Mouse (Mus musculus) liver, adult 2 months (tissue): Measurements from ENCODE around the gene Bcan. TPM values are rescaled to one million over a fixed set of nuclear protein-coding genes. Genes with fewer than 3 reads are reported as not detected.

Experiments used
- DNase-seq: peaks from one replicate; pipeline ENCODE4 v3.0.0-alpha.2; 2011; ENCODE audit warnings: low read depth, low spot score; ENCODE audit errors: extremely low read depth
- H3K27ac ChIP-seq: fragments of 200-500 bp; replicated peaks from 2 replicates; pipeline ENCODE4 v1.5.1; 2012; ENCODE audit warnings: low read depth, mild to moderate bottlenecking, control low read depth, inconsistent platforms, low read length; ENCODE audit not compliant: insufficient read depth
- H3K27me3 ChIP-seq: fragments of 200-500 bp; 2 replicates; pipeline ENCODE4 v1.6.1; 2012; ENCODE audit warnings: mild to moderate bottlenecking, moderate library complexity, low read length, inconsistent platforms; ENCODE audit not compliant: control insufficient read depth, insufficient read depth
- H3K36me3 ChIP-seq: fragments of 200-500 bp; 2 replicates; pipeline ENCODE4 v1.6.1; 2012; ENCODE audit warnings: low read length, inconsistent platforms; ENCODE audit not compliant: control insufficient read depth, insufficient read depth
- H3K4me1 ChIP-seq: fragments of 200-500 bp; 2 replicates; pipeline ENCODE4 v1.6.1; 2011; ENCODE audit warnings: low read length; ENCODE audit not compliant: control insufficient read depth, insufficient read depth
- H3K4me3 ChIP-seq: fragments of 200-500 bp; 2 replicates; pipeline ENCODE4 v1.5.1; 2011; ENCODE audit warnings: low read depth, mild to moderate bottlenecking, control low read depth, low read length, moderate library complexity; ENCODE audit not compliant: insufficient read depth
- H3K79me2 ChIP-seq: fragments of 200-500 bp; 2 replicates; pipeline ENCODE4 v1.6.1; 2012; ENCODE audit warnings: inconsistent platforms, mild to moderate bottlenecking, low read length, moderate library complexity; ENCODE audit not compliant: control insufficient read depth, insufficient read depth
- H3K9ac ChIP-seq: fragments of 200-500 bp; 2 replicates; pipeline ENCODE4 v1.6.1; 2012; ENCODE audit warnings: low read depth, mild to moderate bottlenecking, control low read depth, inconsistent platforms, low read length
- CTCF ChIP-seq: fragments of 200-500 bp; IDR thresholded peaks from 2 replicates; pipeline ENCODE4 v1.5.1; 2011; ENCODE audit warnings: low read depth, low read length, control low read depth
- POLR2A ChIP-seq: fragments of 200-500 bp; IDR thresholded peaks from 2 replicates; pipeline ENCODE4 v1.6.1; 2011; ENCODE audit warnings: low read length, control low read depth; ENCODE audit not compliant: insufficient read depth; ENCODE audit errors: extremely low read depth
- WGBS: fragments of 180-500 bp; shearing (Covaris S2); methylation state at CpG from one replicate; pipeline ENCODE4 v1.1.7; 2018; 5-methylcytosine and 5-hydroxymethylcytosine counted together
- polyA plus RNA-seq: library from polyadenylated mRNA; depleted of rRNA; stranded (reverse); fragments of >200 nt; gene quantifications from 2 replicates; pipeline ENCODE4 v1.2.3, GENCODE M21; 2012
- total RNA-seq: library from RNA; depleted of rRNA; stranded (reverse); fragments of >200 nt; gene quantifications from 2 replicates; pipeline ENCODE4 v1.2.3, GENCODE M21; 2014

The Bcan gene
- total and polyA plus RNA-seq, 2 experiments = not detected

DNA sequence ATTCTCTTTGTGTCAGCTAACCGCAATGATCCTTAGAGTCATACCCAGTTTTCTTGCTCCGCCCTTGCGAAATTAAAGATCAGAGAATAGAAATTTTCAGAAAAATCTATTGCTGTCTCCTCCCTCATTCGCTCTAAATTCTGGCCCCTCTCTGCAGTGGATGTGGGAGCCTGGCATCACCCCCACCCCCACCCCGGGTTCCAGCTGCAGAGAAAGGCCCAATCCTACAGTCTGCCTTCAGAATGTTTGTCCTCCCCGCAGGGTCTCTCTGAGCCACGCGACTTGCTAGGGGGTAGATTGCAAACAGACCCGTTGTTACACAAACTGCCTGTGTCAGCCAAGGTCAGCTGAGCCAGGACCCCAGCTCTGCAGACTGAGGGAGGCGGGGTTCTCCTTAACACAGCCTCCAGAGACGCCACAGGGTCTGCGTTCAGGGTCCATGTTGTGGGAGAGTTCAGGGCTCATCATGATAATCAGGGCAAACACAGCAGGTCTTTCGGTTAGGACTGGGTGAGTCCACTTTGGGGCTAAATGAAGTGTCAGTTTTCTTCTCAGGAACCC is 50.0 kb downstream of the Bcan start:
- H3K27me3 ChIP-seq = peaks cover 26% of the 10 kb centered on the region; the same call in 1 of the 2 replicates
- 21% methylated on average over 13 of the region's 13 CpGs for WGBS
- H3K4me1 ChIP-seq = peaks cover 6% of the 10 kb centered on the region

GRCm38 (mm10) chr3:87949266-87949954 is 50.6 kb downstream of the Bcan start:
- Histone ChIP-seq H3K9ac (no peak overlapping the region), H3K79me2 (no peaks in the 10 kb centered on the region), H3K36me3 (no peaks in the 10 kb centered on the region), H3K4me3 (no peak overlapping the region), H3K27me3 (peaks cover 26% of the 10 kb centered on the region; the same call in 1 of the 2 replicates), H3K27ac (no peak overlapping the region), H3K4me1 (peaks cover 6% of the 10 kb centered on the region)
- no peak for TF ChIP-seq CTCF
- TF ChIP-seq POLR2A = no peak
- no peak for DNase-seq
- 22% methylated on average over 16 of the region's 16 CpGs for WGBS

More for the DNA sequence above, 50.0 kb downstream of the Bcan start:
- Histone ChIP-seq H3K27ac (no peak overlapping the region), H3K9ac (no peak overlapping the region), H3K36me3 (no peaks in the 10 kb centered on the region), H3K79me2 (no peaks in the 10 kb centered on the region), H3K4me3 (no peak overlapping the region)
- DNase-seq = no peak
- TF ChIP-seq POLR2A (no peak), CTCF (no peak)

DNA sequence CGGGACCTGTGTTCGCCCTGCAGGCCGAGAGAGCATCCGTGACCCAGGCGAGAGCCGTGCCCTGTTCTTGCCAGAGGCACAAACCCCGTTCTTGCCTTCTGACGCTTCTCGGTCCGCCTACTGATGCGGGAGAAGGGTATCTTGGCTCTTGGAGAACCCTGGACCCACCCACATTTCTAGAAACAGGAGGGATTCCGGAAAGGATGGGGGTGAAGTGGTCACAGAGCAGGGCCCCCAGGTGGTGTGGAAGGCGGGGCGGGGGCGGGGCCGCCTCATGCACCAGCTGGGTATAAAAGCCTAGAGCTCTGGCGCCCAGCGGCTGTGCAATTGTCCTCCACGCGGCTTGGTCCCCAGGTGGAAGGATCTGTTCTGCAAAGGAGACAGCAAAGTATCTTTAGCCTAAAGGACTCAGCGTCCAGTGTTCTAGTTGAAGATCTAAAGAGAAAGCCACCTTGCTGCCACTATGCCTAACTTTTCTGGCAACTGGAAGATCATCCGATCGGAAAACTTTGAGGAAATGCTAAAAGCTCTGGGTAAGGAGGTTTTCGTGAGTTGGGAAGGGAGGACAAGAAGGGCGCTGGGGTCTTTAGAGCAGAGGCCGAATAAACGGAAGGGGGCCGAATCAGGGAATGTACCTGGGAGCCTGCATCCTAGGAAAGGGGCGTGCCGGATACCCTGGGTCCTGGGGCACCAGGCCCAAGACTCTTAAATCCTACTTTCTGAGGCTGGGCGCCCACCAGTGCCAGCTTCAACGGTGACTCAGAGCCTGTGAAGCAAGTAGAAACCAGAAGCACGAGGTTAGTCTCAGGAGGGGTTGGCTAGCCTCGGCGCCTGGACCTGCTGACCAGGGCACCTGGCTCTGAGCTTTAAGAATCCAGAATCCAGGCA is 51.4 kb downstream of the Bcan start, which contains the start of gene Crabp2:
TSS of gene Crabp2 (plus strand) at position 289 of the 888 bp plus-strand sequence.
- Histone ChIP-seq H3K9ac (no peak within 1 kb of the TSS), H3K27ac (no peak within 1 kb of the TSS), H3K27me3 (peaks cover 26% of the 10 kb centered on the region; the same call in 1 of the 2 replicates), H3K36me3 (no peaks in the 10 kb centered on the region), H3K4me3 (no peak within 1 kb of the TSS), H3K4me1 (peaks cover 6% of the 10 kb centered on the region), H3K79me2 (no peaks in the 10 kb centered on the region)
- 6% methylated on average over 35 of the region's 35 CpGs for WGBS
- DNase-seq = no peak
- no peak for TF ChIP-seq POLR2A
- TF ChIP-seq CTCF = no peak

DNA sequence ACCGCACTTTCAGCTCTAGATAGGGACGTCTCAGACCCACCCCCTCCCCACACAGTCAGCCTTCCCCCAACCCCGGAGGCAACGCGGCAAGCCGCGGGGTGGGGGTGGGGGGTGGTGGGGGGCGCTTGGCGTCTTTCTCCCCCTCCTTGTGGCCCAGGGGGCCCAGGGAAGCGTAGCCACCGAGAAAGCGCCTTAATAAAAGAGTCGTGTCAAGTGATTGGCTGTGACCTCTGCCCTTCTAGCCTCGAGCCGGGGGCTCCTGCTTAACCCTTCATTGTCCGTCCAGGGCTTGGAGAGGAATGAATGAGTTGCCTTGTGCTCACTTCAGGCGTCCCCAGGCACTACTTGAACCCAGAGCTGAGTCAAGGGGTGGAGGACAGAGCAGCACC is 52.2 kb downstream of the Bcan start:
- peaks cover 26% of the 10 kb centered on the region; the same call in 1 of the 2 replicates for H3K27me3 ChIP-seq
- no peaks in the 10 kb centered on the region for H3K79me2 ChIP-seq
- TF ChIP-seq CTCF = no peak
- no peak for TF ChIP-seq POLR2A
- no peak overlapping the region for H3K9ac ChIP-seq
- no peak for DNase-seq
- peaks cover 6% of the 10 kb centered on the region for H3K4me1 ChIP-seq
- H3K27ac ChIP-seq = no peak overlapping the region
- no peak overlapping the region for H3K4me3 ChIP-seq
- H3K36me3 ChIP-seq = no peaks in the 10 kb centered on the region
- 4% methylated on average over 17 of the region's 17 CpGs for WGBS

DNA sequence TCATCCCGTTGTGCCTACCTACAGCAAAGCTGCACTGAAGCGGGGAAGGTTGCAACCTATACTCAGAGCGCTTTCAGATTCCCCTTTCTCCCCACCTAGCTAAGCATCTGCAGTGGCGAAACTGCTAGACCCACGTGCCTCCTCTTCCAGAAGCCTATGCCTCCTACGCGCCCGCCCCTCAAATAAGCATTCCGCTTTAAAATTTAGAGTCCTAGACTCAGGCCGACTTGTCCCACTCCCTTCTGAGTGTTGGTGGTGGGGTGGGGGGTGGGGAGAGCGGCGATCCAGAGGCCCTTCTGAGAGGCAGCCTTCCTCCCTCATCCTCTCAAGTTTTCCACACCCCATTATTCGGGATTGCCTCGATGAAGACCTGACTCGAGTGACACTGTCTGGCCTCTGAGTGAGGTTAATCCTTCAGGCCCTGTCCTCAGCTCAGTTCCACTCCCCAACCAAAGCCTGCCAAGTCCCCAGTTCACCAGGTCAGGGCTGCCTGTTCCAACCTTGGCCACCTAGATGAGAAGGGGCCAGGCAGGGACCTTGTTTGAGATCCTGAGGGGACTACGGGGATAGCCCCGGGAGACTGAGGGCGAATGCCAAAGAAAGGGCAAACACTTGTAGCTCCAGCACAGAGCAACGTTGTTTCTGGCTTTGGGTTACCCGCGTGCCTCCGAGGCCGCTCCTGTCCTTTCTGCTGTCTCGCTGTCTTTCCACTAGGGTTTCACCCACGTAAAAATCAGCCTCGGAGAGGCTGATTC is 52.8 kb downstream of the Bcan start:
- Histone ChIP-seq H3K36me3 (peaks cover under 1% of the 10 kb centered on the region; the same call in 1 of the 2 replicates), H3K9ac (no peak overlapping the region), H3K79me2 (no peaks in the 10 kb centered on the region), H3K4me3 (no peak overlapping the region), H3K4me1 (peaks cover 6% of the 10 kb centered on the region), H3K27me3 (peaks cover 26% of the 10 kb centered on the region; the same call in 1 of the 2 replicates), H3K27ac (no peak overlapping the region)
- whole genome bisulfite sequencing = 7% methylated on average over 26 of the region's 26 CpGs
- TF ChIP-seq CTCF (no peak), POLR2A (no peak)
- no peak for DNase-seq
